Mouse (Mus musculus) forebrain, embryonic 14.5 days (tissue): ENCODE measurements around the gene Mtmr3. TPM values are rescaled to one million over a fixed set of nuclear protein-coding genes. Genes with fewer than 3 reads are reported as not detected.

Experiments used
- ATAC-seq: fragments of 200-750 bp; cut with Nextera tagmentation; 2 replicates; pipeline ENCODE4 v1.8.0; 2017; ENCODE audit warnings: mild to moderate bottlenecking, moderate library complexity
- DNase-seq: peaks from one replicate; pipeline ENCODE4 v3.0.0-alpha.2; 2015; ENCODE audit warnings: low spot score
- H3K27ac ChIP-seq: fragments of 300-500 bp; sonication (generic); 2 replicates; pipeline ENCODE4 v1.5.1; 2014; ENCODE audit warnings: low read depth, mild to moderate bottlenecking, control low read depth, low read length, moderate library complexity
- H3K27me3 ChIP-seq: fragments of 300-500 bp; sonication (generic); replicated peaks from 2 replicates; pipeline ENCODE4 v1.6.1; 2014; ENCODE audit warnings: low read length, control low read depth, mixed read lengths; ENCODE audit not compliant: control insufficient read depth, insufficient read depth
- H3K36me3 ChIP-seq: fragments of 300-500 bp; sonication (generic); 2 replicates; pipeline ENCODE4 v1.6.1; 2014; ENCODE audit warnings: low read length, control low read depth; ENCODE audit not compliant: control insufficient read depth, insufficient read depth
- H3K4me1 ChIP-seq: fragments of 300-500 bp; sonication (generic); 2 replicates; pipeline ENCODE4 v1.6.1; 2014; ENCODE audit warnings: antibody characterized with exemption, low read length, control low read depth; ENCODE audit not compliant: control insufficient read depth, insufficient read depth
- H3K4me2 ChIP-seq: fragments of 300-500 bp; sonication (generic); 2 replicates; pipeline ENCODE4 v1.6.1; 2014; ENCODE audit warnings: mild to moderate bottlenecking, control low read depth, low read length
- H3K4me3 ChIP-seq: fragments of 300-500 bp; sonication (generic); 2 replicates; pipeline ENCODE4 v1.5.1; 2014; ENCODE audit warnings: low read depth, low read length, control low read depth
- H3K9ac ChIP-seq: fragments of 300-500 bp; sonication (generic); 2 replicates; pipeline ENCODE4 v1.6.1; 2014; ENCODE audit warnings: mild to moderate bottlenecking, low read length, control low read depth, moderate library complexity
- H3K9me3 ChIP-seq: fragments of 300-500 bp; sonication (generic); replicated peaks from 2 replicates; pipeline ENCODE4 v1.6.1; 2016; ENCODE audit warnings: low read length, control low read depth, mixed read lengths; ENCODE audit not compliant: control insufficient read depth
- WGBS: fragments of 180-500 bp; shearing (Covaris S2); extraction: QIAGEN DNeasy Blood & Tissue Kit; methylation state at CpG from one replicate; pipeline ENCODE4 v1.1.7; 2014; 5-methylcytosine and 5-hydroxymethylcytosine counted together
- polyA plus RNA-seq: library from polyadenylated mRNA; unstranded; fragments of >200 nt; fragmentation: Nextera tagmentation; extraction: Ambion mirVana; gene quantifications from 2 replicates; pipeline ENCODE4 v1.2.1, GENCODE M21; 2014

Mtmr3 gene
- polyA plus RNA-seq, 1 experiment from 2014 or later: 26.1 TPM

DNA sequence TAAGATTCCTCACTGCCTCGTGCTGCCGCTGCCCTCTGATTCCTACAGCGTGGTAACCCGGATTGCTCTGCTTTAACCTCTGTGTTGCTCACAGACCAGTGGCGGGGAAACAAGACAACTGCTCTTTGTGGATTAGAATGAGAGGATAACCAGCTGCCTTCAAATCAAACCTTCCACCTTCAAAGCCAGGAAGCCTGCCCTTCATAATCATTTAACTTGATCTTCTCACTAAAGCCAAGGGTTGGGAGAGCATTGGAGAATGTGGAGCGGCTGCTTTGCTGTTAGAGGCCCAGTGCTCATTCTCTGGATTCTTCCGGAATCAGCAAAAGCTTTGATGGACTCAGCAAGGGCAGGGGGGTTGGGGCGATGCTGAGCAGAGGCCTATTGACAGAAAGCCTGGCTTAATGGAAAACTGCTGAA is 35.2 kb upstream of the Mtmr3 start:
- Histone ChIP-seq H3K27ac (no peak overlapping the region), H3K9me3 (no peaks in the 10 kb centered on the region), H3K4me1 (no peaks in the 10 kb centered on the region), H3K4me3 (no peak overlapping the region), H3K4me2 (no peak overlapping the region), H3K9ac (no peak overlapping the region), H3K27me3 (no peaks in the 10 kb centered on the region), H3K36me3 (no peaks in the 10 kb centered on the region)
- WGBS: 44% methylated on average over 8 of the region's 8 CpGs
- no peak for ATAC-seq
- no peak for DNase-seq

DNA sequence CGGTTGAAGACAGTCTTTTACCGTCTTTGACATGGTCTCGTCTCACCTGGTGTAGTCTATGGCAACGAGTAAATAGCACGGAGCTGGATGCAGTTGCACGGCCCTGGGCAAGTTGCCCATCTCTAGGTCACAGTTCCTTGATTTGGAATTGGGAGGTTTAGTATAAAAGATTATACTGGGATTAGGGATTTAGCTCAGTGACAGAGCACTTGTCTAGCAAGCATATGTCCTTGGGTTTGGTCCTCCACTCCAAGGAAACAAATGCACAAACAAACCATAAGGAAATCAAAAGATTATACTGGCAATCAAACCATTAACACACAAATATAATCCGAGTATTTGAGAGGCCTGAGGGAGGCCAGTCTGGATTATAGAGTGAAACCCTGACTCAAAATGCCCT is 33.0 kb upstream of the Mtmr3 start:
- H3K36me3 ChIP-seq: no peaks in the 10 kb centered on the region
- no peak overlapping the region for H3K4me3 ChIP-seq
- H3K9me3 ChIP-seq: no peaks in the 10 kb centered on the region
- no peaks in the 10 kb centered on the region for H3K27me3 ChIP-seq
- no peak overlapping the region for H3K4me2 ChIP-seq
- ATAC-seq: no peak
- WGBS: 52% methylated on average over 7 of the region's 7 CpGs
- H3K4me1 ChIP-seq: no peaks in the 10 kb centered on the region
- H3K9ac ChIP-seq: no peak overlapping the region
- DNase-seq: no peak
- H3K27ac ChIP-seq: no peak overlapping the region

DNA sequence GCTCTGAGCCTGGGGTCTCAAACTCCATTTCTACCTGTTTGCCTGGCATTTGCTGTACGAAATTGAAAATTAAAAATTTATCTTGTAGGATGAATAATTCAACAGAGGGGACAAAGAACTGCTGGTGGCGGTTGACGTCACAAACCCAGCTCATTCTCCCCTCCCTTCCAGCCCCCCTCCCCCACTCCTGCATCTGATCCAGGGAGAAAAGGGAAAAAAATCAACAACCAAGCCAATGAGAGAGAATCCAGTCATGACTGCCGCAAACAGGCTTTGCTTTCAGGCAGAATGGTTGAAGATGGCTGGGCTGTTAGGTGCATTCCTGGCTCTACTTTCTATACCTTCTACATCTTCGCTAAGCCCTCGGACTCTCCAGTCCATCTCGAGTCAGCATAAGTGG is 31.3 kb upstream of the Mtmr3 start:
- H3K9me3 ChIP-seq: no peaks in the 10 kb centered on the region
- H3K27me3 ChIP-seq: no peaks in the 10 kb centered on the region
- DNase-seq (no peak), ATAC-seq (no peak)
- H3K27ac ChIP-seq: no peak overlapping the region
- H3K36me3 ChIP-seq: no peaks in the 10 kb centered on the region
- H3K9ac ChIP-seq: no peak overlapping the region
- H3K4me2 ChIP-seq: no peak overlapping the region
- no peaks in the 10 kb centered on the region for H3K4me1 ChIP-seq
- no peak overlapping the region for H3K4me3 ChIP-seq
- 72% methylated on average over 7 of the region's 7 CpGs for WGBS

DNA sequence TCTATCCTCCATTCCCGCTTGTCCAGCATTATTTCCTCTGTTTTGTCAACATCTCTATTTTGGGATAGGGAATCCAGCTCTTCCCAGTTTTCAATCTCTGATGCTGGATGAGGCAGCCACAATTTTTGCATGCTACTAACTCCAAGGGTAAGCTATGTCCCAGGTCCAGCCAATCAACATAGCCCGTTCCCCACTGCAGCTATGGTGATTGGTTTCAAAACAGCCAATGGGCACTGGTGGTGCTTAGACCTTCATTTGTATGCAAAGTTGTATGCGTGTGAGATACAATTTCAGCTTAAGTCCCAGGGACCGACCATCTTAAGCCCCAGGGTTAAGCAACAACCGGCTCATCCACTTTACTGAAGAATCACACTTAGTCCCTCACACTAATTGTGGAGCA is 28.3 kb upstream of the Mtmr3 start:
- no peaks in the 10 kb centered on the region for H3K4me1 ChIP-seq
- no peak overlapping the region for H3K27ac ChIP-seq
- H3K27me3 ChIP-seq: no peaks in the 10 kb centered on the region
- no peak overlapping the region for H3K4me2 ChIP-seq
- no peak for DNase-seq
- H3K9ac ChIP-seq: no peak overlapping the region
- ATAC-seq: 0 out of 2 replicates have a peak, but pooled peaks have one; percentile 44
- H3K9me3 ChIP-seq: no peaks in the 10 kb centered on the region
- H3K36me3 ChIP-seq: no peaks in the 10 kb centered on the region
- no peak overlapping the region for H3K4me3 ChIP-seq
- WGBS: 56% methylated on average over 5 of the region's 5 CpGs

DNA sequence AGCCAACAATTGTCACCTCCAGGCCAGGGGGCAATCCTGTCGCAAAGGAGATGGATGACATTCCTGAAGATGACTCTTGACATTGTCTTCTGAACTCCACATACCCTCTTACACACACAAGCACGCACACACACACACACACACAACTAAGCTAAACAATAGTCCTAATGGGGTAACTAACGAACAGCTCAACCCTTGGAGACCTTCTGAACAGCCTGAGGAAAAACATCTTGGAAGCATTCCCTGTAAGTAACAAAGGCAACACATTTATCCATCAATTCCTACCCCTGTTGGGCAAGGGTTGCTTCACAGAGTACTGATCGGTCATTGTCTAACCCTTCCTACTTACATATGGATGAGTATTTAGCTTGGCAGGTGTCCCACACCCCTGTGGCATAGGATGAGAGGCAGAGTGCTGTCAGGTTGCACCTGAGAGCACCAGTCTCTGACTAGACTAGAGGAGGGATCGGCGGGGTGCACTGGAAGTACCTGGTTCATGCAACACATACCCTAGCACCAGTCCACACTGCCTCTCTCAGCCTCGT is 27.9 kb upstream of the Mtmr3 start:
- H3K27me3 ChIP-seq: no peaks in the 10 kb centered on the region
- no peak overlapping the region for H3K4me2 ChIP-seq
- ATAC-seq (no peak), DNase-seq (no peak)
- H3K36me3 ChIP-seq: no peaks in the 10 kb centered on the region
- H3K27ac ChIP-seq: no peak overlapping the region
- H3K9ac ChIP-seq: no peak overlapping the region
- no peaks in the 10 kb centered on the region for H3K4me1 ChIP-seq
- no peaks in the 10 kb centered on the region for H3K9me3 ChIP-seq
- H3K4me3 ChIP-seq: no peak overlapping the region
- 75% methylated on average over 7 of the region's 7 CpGs for WGBS

DNA sequence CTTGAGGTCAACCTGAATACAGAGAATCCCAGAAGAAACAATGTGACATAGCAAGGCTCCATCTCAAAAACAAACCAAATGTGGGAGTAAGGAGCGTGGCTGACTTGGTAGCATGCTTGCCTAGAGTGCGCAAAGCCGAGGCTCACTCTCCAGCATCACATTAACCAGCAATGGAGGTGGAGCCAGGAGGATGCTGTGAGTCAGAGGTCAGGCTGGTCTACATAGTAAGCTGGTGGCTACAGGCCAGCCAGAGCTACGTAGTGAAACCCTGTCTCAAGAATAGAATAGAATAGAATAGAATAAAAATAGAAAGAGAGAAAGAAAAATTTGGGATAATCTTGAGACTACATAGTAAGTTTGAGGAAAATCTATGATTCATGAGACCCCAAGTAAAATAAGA is 27.2 kb upstream of the Mtmr3 start:
- Histone ChIP-seq H3K27ac (no peak overlapping the region), H3K9me3 (no peaks in the 10 kb centered on the region), H3K36me3 (no peaks in the 10 kb centered on the region), H3K4me1 (no peaks in the 10 kb centered on the region), H3K4me3 (no peak overlapping the region), H3K9ac (no peak overlapping the region), H3K4me2 (no peak overlapping the region), H3K27me3 (no peaks in the 10 kb centered on the region)
- no peak for DNase-seq
- no peak for ATAC-seq
- 86% methylated on average over 4 of the region's 4 CpGs for WGBS

DNA sequence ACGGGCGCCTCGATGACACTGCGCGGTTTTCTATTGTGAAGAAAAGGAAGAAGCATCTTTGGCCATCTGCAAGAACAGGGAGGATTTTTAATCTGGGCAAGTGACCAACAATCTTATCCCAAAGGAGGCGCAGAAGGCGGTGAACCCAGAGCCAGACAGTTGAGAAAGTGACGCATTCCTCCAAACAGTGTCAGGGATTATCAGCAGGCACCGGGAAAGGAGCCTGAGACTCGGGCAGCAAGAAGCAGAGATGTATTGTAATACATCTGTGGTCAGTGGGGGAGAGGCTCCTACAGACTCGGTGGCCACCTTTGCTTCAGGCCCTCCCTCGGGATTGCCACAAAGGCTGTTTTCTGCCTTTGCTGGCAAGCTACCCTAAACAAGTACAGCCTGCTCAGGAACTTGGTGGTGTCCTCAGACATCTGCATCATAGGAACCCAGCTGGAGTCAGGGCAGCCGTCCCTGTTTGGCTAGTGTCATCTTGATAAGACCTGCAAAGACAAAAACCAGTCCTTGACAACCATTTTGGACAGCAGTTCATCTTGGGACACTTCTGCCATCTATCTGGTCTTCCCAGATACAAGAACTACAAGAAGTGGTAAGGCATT is 25.9 kb upstream of the Mtmr3 start:
- Histone ChIP-seq H3K27ac (no peak overlapping the region), H3K9me3 (no peaks in the 10 kb centered on the region), H3K4me1 (no peaks in the 10 kb centered on the region), H3K9ac (no peak overlapping the region), H3K27me3 (no peaks in the 10 kb centered on the region), H3K4me3 (no peak overlapping the region), H3K4me2 (no peak overlapping the region), H3K36me3 (no peaks in the 10 kb centered on the region)
- DNase-seq: no peak
- 64% methylated on average over 13 of the region's 13 CpGs for WGBS
- ATAC-seq: no peak

DNA sequence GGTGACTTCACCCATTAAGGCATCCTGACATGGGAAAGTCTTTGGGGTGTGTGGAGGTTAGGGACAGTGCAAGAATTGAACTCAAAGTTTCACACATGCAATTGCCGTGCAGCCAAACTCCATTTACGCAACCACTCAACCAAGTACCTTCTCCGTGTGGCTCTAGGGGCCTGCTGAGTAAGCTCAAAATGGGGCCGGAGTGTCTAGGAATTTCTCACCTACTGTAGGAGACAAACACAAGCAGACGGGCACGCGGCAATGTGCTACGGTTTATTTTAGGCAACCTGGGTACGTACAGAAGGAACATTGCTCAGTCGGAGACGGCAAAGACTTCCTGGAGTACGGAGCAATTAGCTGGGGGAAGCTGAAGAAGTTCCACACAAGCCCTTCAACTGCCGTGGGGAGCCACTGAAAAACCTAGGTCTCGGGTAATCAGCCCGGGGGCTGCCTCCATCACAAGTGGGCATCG is 25.4 kb upstream of the Mtmr3 start, which contains the start of gene Gm11032:
Gene Gm11032, plus strand, starts transcription at position 51 of the 469 bp plus-strand sequence.
- H3K9me3 ChIP-seq: no peaks in the 10 kb centered on the region
- WGBS: 83% methylated on average over 16 of the region's 16 CpGs
- no peaks in the 10 kb centered on the region for H3K4me1 ChIP-seq
- no peak for ATAC-seq
- no peak within 1 kb of the TSS for H3K27ac ChIP-seq
- H3K36me3 ChIP-seq: no peaks in the 10 kb centered on the region
- no peak for DNase-seq
- no peak within 1 kb of the TSS for H3K4me3 ChIP-seq
- no peak within 1 kb of the TSS for H3K9ac ChIP-seq
- H3K27me3 ChIP-seq: no peaks in the 10 kb centered on the region
- H3K4me2 ChIP-seq: no peak within 1 kb of the TSS

DNA sequence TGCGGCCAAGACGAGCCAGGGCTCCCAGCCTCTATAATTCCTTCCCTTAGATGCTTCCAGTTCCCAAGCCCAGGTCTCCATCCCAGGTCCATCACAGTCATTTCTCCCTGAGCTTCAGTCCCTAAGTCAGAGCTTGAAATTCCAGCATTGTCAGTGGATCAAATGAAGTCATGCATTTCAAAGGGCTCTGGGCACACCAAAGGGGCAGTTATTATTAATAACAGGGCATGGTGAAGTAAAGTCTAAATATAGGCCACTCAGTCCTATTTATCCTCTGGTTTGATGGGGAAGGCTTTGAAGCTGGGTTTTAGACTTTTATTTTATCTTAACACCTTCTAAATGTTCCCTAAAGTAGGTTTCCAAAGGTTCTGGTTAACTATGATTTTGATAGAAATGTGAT is 17.2 kb upstream of the Mtmr3 start:
- no peak for DNase-seq
- Histone ChIP-seq H3K36me3 (no peaks in the 10 kb centered on the region), H3K27ac (no peak overlapping the region), H3K9me3 (no peaks in the 10 kb centered on the region), H3K27me3 (no peaks in the 10 kb centered on the region), H3K4me2 (no peak overlapping the region), H3K4me3 (no peak overlapping the region), H3K9ac (no peak overlapping the region), H3K4me1 (no peaks in the 10 kb centered on the region)
- WGBS: 73% methylated on average over 2 of the region's 2 CpGs
- ATAC-seq: no peak
